Comparison of ENCODE assay signal across 11 mouse cellular contexts in the genomic region with DNA sequence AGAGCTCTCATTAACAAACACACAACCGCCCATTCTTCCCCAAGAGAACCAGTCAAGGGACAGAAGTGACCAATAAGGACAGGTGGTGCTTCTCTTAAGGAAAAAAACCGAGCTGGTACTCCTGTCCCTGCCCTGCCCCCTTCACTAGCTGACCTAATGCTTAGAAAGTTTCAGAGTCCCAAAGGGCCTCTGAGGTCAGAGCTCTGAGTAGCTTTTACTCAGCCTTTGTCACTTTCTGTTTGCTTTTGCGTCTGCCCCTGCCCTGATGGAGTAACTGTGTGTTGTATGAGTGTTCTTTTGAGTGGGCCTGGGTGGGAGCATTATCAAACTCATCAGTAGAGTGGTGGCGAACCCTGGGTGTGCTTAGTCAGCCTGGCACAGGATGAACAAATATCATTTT. TPM values are rescaled to one million over a fixed set of nuclear protein-coding genes. Genes with fewer than 3 reads are reported as not detected.
DNase-seq lines count a peak whose midpoint lies in the region; ATAC-seq and TF ChIP-seq lines count a peak whose summit lies in the region.
"Had no signal": no experiment of that assay in that cellular context is flagged by ENCODE, and none has a peak within 500 bp of the region (broad histone marks: within the 10 kb centered on the region; RNA-seq: fewer than 3 reads in every experiment).

No protein-coding gene starts in this region.

- no peaks in the 10 kb centered on the region for H3K9me3 ChIP-seq in lung, embryonic 16.5 days (ENCODE audit: control insufficient read depth, low read length)
- H3K9me3 ChIP-seq in heart, embryonic 14.5 days (ENCODE audit: control insufficient read depth, low read length) = no peaks in the 10 kb centered on the region

- no peak for DNase-seq in lung, postnatal 4 days
- DNase-seq in splenic B cell, adult 2 months (ENCODE audit: low read depth, low spot score) = peak; percentile 51
- no peak for DNase-seq in kidney, adult 2 months
- no peak for DNase-seq in cerebellum, adult 18-20 months
- DNase-seq: cerebellum, postnatal 25 days; kidney, postnatal 36 days; lung, adult 2 months; thymus, adult 2 months had no signal

- H3K9ac ChIP-seq in lung, embryonic 16.5 days (ENCODE audit: low read length) = no peak overlapping the region
- no peak overlapping the region for H3K9ac ChIP-seq in heart, embryonic 14.5 days (ENCODE audit: low read length)

- no peaks in the 10 kb centered on the region for H3K27me3 ChIP-seq in lung, embryonic 16.5 days (ENCODE audit: control insufficient read depth, insufficient read depth, low read depth, low read length)
- no peaks in the 10 kb centered on the region for H3K27me3 ChIP-seq in heart, embryonic 14.5 days (ENCODE audit: control insufficient read depth, insufficient read depth, low read length)
- no peaks in the 10 kb centered on the region for H3K27me3 ChIP-seq in splenic B cell, adult 2 months (ENCODE audit: control insufficient read depth, insufficient read depth, low read length, poor library complexity, severe bottlenecking)
- no peaks in the 10 kb centered on the region for H3K27me3 ChIP-seq in kidney, adult 2 months (replicated peaks; ENCODE audit: control insufficient read depth, insufficient read depth, low read length)

- no peaks in the 10 kb centered on the region for H3K36me3 ChIP-seq in lung, embryonic 16.5 days (ENCODE audit: control insufficient read depth, insufficient read depth, low read length)
- no peaks in the 10 kb centered on the region for H3K36me3 ChIP-seq in heart, embryonic 14.5 days (ENCODE audit: control insufficient read depth, insufficient read depth, low read length)
- no peaks in the 10 kb centered on the region for H3K36me3 ChIP-seq in splenic B cell, adult 2 months (ENCODE audit: control insufficient read depth, insufficient read depth, low read length, poor library complexity, severe bottlenecking)
- no peaks in the 10 kb centered on the region for H3K36me3 ChIP-seq in kidney, adult 2 months (ENCODE audit: control insufficient read depth, insufficient read depth, low read length)

- H3K4me2 ChIP-seq in lung, embryonic 16.5 days (ENCODE audit: low read depth, low read length) = no peak overlapping the region
- H3K4me2 ChIP-seq in heart, embryonic 14.5 days (ENCODE audit: low read length) = no peak overlapping the region

- 32% methylated on average over 4 of the region's 4 CpGs for WGBS in lung, embryonic 16.5 days
- WGBS in heart, embryonic 14.5 days = 36% methylated on average over 4 of the region's 4 CpGs
- WGBS in kidney, adult 2 months = 58% methylated on average over 4 of the region's 4 CpGs

- TF ChIP-seq CTCF in kidney, adult 2 months (conservative IDR thresholded peaks at IDR 0.05; ENCODE audit: insufficient read depth, insufficient read length, low read depth, low read length) = no peak

- peaks cover 18% of the 10 kb centered on the region for H3K4me1 ChIP-seq in lung, embryonic 16.5 days (replicated peaks; ENCODE audit: control insufficient read depth, insufficient read depth, low read length)
- peaks cover 25 to 28% of the 10 kb centered on the region in 2 experiments for H3K4me1 ChIP-seq in heart, embryonic 14.5 days (ENCODE audit: control insufficient read depth in 2 of 2, insufficient read depth in 2 of 2, low read length in 2 of 2)
- no peaks in the 10 kb centered on the region for H3K4me1 ChIP-seq in kidney, adult 2 months (ENCODE audit: control insufficient read depth, insufficient read depth, low read length)

- no peak for TF ChIP-seq POLR2A in kidney, adult 2 months (IDR thresholded peaks at IDR 0.05; ENCODE audit: low read depth, low read length)

- no peak overlapping the region for H3K4me3 ChIP-seq in lung, embryonic 16.5 days (ENCODE audit: low read length)
- H3K4me3 ChIP-seq in heart, embryonic 14.5 days (ENCODE audit: control insufficient read depth in 1 of 2, insufficient read depth in 1 of 2, low read depth in 1 of 2, low read length in 2 of 2) = no peak overlapping the region
- H3K4me3 ChIP-seq in kidney, adult 2 months (ENCODE audit: insufficient read depth, low read depth, low read length) = no peak overlapping the region

- peak; percentile 24; the same call in 1 of the 2 replicates for ATAC-seq in lung, embryonic 16.5 days (ENCODE audit: low read depth)
- peak; percentile 66 for ATAC-seq in activated CD4-positive, CD25-positive, alpha-beta regulatory T cell, adult 4 months
- no peak; the same call in 1 of the 2 replicates for ATAC-seq in heart, embryonic 14.5 days (ENCODE audit: insufficient number of reproducible peaks, insufficient read depth, low FRiP score, low read depth)

- no peak overlapping the region for H3K27ac ChIP-seq in lung, embryonic 16.5 days (ENCODE audit: low read length)
- H3K27ac ChIP-seq in heart, embryonic 14.5 days (replicated peaks in 1 of 2; ENCODE audit: control insufficient read depth in 1 of 2, insufficient read depth in 1 of 2, low read depth in 2 of 2, low read length in 2 of 2) = peak overlapping the region; percentile 50 to 80; a peak in 3 of 4 replicates
- H3K27ac ChIP-seq in kidney, adult 2 months (ENCODE audit: insufficient read depth, low read depth, low read length) = no peak overlapping the region

RNA-seq across cellular contexts. Expression of a gene that starts 9.0 kb away (rescaled TPM):
- 4.3 and 4.5 TPM in 2 replicates for polyA plus RNA-seq in lung, embryonic 16.5 days (2015; fragmentation: Nextera tagmentation; extraction: Ambion mirVana)
- polyA plus RNA-seq in activated CD4-positive, CD25-positive, alpha-beta regulatory T cell, adult 4 months (2017; shearing (Covaris generic)) = 1 to 10 TPM; 5.0 to 7.9 TPM
- polyA plus RNA-seq in heart, embryonic 14.5 days (2014; fragmentation: Nextera tagmentation; extraction: Ambion mirVana) = 8.3 and 10.4 TPM in 2 replicates
- polyA plus RNA-seq in kidney, adult 2 months (2012; rRNA removed) = 8.6 and 9.8 TPM in 2 replicates

RNA-seq across cellular contexts. Expression of a gene that starts 38.2 kb away (rescaled TPM):
- 13.9 and 14.0 TPM in 2 replicates for polyA plus RNA-seq in lung, embryonic 16.5 days (2015; fragmentation: Nextera tagmentation; extraction: Ambion mirVana)
- polyA plus RNA-seq in activated CD4-positive, CD25-positive, alpha-beta regulatory T cell, adult 4 months (2017; shearing (Covaris generic)) = 10 to 100 TPM; 19.1 to 20.7 TPM
- 7.7 and 8.6 TPM in 2 replicates for polyA plus RNA-seq in heart, embryonic 14.5 days (2014; fragmentation: Nextera tagmentation; extraction: Ambion mirVana)
- 3.3 and 4.5 TPM in 2 replicates for polyA plus RNA-seq in kidney, adult 2 months (2012; rRNA removed)

RNA-seq across cellular contexts. Expression of a gene that starts 50.1 kb away (rescaled TPM):
- polyA plus RNA-seq in lung, embryonic 16.5 days (2015; fragmentation: Nextera tagmentation; extraction: Ambion mirVana) = 72.8 and 75.5 TPM in 2 replicates
- 10 to 100 TPM; 49.7 to 56.1 TPM for polyA plus RNA-seq in activated CD4-positive, CD25-positive, alpha-beta regulatory T cell, adult 4 months (2017; shearing (Covaris generic))
- 54.8 and 56.4 TPM in 2 replicates for polyA plus RNA-seq in heart, embryonic 14.5 days (2014; fragmentation: Nextera tagmentation; extraction: Ambion mirVana)
- 38.9 and 42.6 TPM in 2 replicates for polyA plus RNA-seq in kidney, adult 2 months (2012; rRNA removed)

Comparison
In these comparisons a context has a peak if more than half of its experiments do, and no peak if none do; other contexts are left out.
1. H3K27ac ChIP-seq: peak in heart, embryonic 14.5 days (2 of 2); none in lung, embryonic 16.5 days (single experiment) and kidney, adult 2 months (single experiment).